Mouse (Mus musculus): ENCODE measurements around the gene Sftpa1. TPM values are rescaled to one million over a fixed set of nuclear protein-coding genes. Genes with fewer than 3 reads are reported as not detected.

Sftpa1 gene
- total RNA-seq, 2 experiments from 2014 or later = not detected

DNA sequence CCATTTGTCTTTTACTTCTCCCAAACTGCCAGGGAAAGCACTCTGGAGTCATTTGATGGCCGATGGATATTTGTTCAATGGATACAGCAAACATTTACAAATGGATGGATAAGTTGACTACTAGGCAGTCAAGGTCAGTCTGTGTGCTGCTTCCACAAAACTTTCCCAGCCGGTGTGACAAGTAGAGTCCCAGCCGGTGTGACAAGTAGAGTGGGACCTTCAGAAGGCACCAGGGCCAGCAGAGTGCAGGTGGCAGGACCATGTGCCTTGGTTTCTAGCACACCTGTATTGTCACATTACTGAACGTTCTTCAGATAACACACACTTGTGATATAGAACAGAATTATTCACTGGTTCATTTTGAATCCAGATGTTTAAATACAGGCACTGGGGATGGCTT, 28.5 kb downstream of the Sftpa1 start:
- no peak for DNase-seq (ENCODE audit: low spot score)

DNA sequence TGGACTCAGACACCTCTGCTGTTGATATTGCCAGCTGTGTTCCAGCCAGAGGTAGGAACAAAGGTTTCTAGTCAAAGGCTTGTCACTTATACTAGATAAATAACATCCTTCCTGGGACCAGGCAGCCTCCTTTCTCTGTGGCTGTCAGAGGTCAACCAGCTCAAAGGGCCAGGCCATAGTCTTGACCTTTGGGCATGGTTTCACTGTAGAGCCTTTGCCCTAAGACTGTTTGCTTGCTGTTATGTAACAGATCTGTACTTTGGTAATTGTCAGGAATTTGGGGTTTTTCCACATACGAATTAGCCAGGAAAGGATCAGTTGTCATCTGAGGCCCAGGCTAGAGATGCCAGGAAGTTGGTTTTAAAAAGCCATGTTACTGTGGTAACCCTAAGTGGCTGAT, 29.2 kb downstream of the Sftpa1 start:
- DNase-seq (ENCODE audit: low spot score) = no peak

DNA sequence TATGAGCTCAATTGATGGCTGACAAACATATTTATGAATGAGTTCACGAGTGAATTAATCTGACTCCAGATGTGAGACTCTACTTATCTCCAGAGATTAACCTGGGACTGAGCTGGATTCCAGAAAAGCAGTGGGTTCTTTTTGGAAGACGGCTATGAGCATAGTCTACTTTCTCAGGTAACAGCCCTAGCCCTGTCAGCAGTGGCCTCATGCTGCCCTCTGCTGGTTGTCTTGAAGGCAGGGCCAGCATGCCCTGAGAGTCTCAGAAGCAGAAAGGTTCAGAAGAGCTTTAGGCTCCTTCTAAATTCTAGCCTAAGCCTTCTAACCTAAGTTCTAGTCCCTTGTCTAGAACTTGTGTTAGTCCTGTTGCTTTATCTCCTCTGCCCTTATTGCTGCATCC, 31.1 kb downstream of the Sftpa1 start:
- DNase-seq (ENCODE audit: low spot score) = peak; percentile 1

DNA sequence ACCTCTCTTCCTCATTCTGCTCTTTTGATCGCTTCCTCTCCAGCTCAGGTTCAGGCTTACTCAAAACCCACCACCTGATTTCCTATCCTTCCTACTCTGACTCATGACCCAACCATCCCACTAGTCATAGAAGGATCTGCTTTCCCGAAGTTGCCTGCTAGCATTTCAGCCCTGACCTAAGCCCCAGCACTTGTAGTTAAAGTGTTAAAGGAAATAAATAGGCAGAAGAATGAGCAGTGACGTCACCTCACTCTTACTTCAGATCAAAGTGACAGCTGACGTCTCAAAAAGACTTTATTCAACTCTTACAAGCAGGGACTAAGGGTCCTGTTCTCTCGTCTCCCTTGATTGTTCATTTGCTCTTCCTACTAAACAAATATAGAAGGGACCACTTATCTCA, 35.7 kb downstream of the Sftpa1 start:
- DNase-seq (ENCODE audit: low spot score) = no peak

DNA sequence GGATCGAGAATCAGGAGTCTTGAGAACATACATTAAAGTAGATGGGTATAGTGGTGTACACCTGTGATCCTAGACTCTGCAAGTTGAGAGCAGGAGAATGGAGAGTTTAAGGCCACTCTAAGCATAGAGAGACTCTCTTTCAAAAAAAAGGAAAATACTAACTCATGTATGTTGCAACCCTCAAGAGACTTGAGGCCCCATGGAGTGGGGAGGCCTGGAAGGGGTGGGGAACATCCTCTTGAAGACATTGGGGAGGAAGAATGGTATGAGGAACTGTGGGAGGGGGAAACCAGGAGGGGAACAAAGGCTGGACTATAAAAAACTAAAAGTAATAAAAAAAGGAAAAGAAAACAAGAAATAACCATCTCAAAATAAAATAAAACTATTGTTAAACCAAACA, 37.0 kb downstream of the Sftpa1 start:
- no peak for DNase-seq (ENCODE audit: low spot score)

DNA sequence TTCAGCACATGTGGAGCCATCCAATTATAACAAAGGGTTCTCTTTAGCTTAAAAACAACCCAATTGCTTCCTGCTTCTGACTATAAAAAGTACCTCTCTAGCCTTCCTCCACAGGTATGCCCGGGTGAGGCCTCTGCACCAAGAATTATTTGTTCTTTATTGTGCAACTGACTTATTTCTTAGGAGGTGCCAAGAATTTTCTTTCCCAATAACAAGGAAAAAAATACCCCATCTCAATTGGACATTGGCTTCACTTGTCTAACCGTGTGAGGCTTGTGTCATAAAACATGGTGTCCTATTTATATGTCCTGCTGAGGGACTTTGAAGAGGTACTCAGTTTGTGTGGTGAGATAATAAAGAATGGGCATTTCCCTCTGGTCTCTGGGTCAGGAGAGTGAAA, 38.9 kb downstream of the Sftpa1 start:
- DNase-seq (ENCODE audit: low spot score) = no peak

DNA sequence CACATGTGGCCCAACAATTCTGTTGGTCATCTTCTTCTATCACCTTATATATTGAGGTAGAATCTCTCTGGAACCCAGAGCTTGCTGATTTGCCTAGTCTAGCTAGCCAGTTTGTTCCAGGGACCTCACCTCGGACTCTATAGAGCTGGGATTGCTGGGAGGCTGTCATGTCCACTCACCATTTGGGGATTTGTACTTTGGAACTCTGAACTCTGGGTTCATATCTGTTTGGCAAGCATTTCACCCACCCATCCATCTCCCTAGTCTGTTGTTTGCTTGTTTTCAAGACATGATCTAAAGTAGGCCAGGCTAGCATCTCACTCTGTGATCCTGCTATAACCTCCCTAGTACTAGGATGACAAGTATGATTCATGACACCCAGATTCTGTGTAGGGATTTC, 43.2 kb downstream of the Sftpa1 start:
- DNase-seq (ENCODE audit: low spot score) = no peak

DNA sequence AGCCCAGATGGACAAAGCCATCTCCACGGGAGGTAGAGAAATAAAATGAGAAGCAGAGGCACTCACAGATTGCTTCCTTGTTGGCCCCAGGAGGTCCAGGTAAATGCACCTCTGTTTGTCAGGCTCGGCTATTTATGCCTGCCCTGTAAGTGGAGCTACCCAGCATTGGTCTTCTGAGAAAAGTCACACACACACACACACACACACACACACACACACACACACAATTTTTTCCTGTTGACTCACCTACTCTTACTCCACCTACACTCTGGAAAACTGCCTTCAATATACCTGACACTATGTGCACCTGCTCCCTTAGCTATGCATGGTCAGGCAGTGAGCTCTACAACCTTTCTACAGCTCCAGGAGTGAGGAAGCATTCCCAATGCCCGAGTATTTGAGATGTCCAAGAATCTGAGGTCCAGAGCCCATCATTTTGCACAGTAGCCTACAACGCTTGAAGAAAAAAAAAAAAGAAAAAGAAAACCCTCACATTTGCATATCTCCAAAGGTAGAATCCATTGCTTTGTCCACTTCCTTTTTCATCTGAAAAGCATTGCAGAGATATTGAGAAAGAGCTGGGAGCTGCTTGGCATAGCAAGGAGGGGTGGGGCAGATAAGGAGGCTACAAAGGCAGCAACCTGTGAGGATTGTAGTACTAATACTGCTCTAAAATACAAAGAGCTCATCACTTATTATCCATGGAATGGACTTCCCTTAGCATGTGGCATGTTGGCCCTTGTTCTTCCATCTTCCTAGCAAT, 53.7 kb downstream of the Sftpa1 start, which contains the start of gene Sftpd:
Gene Sftpd (minus strand): TSS at position 91 of the 763 bp plus-strand sequence.
- no peak for DNase-seq (ENCODE audit: low spot score)

Other genes with a start within 250 kb of the Sftpa1 start
- gene Sh2d4b, start 238.5 kb upstream of the Sftpa1 start, total RNA-seq (2021) = under 1 TPM; 0.09 to 0.14 TPM
- gene Tspan14, start 165.0 kb upstream of the Sftpa1 start, total RNA-seq (2021) = 10 to 100 TPM; 10.6 to 13.1 TPM
- 10 to 100 TPM; 31.6 to 31.9 TPM for gene Fam213a, start 118.0 kb upstream of the Sftpa1 start, total RNA-seq (2021)
- gene Dydc2, start 62.6 kb upstream of the Sftpa1 start, total RNA-seq (2021) = not detected
- not detected for gene Dydc1, start 58.9 kb upstream of the Sftpa1 start, total RNA-seq (2021)
- gene Mat1a, start 26.7 kb upstream of the Sftpa1 start, total RNA-seq (2021) = under 1 TPM in 1 of 2 experiments, not detected in 1; 0.90 TPM
- gene Mbl1, start 19.7 kb downstream of the Sftpa1 start, total RNA-seq (2021) = not detected
- gene Sftpd, start 53.4 kb downstream of the Sftpa1 start, total RNA-seq (2021) = not detected
- not detected for gene Gm2832, start 147.0 kb downstream of the Sftpa1 start, total RNA-seq (2021)
- gene Gm5798, start 216.8 kb downstream of the Sftpa1 start, total RNA-seq (2021) = not detected